Mouse (Mus musculus): ENCODE measurements around the gene Ctla4.

GRCm38 (mm10) chr1:60898127-60898932 is 11.5 kb downstream of the Ctla4 start:
- TF ChIP-seq CTCF (IDR thresholded peaks at IDR 0.05; ENCODE audit: insufficient read depth, low read depth, low read length) (no peak), POLR2A (IDR thresholded peaks at IDR 0.05; ENCODE audit: insufficient read depth, low read depth, low read length) (no peak)
